Mouse (Mus musculus): ENCODE data around the gene Cgnl1. TPM values are rescaled to one million over a fixed set of nuclear protein-coding genes. Genes with fewer than 3 reads are reported as not detected.

Cgnl1 gene
- polyA plus RNA-seq, 1 experiment from 2014 or later = 48.8 TPM

- Histone ChIP-seq H3K27ac (ENCODE audit: low read depth, low read length) (no peak overlapping the region), H3K27me3 (ENCODE audit: control insufficient read depth, insufficient read depth, low read length) (no peaks in the 10 kb centered on the region), H3K4me2 (no peak overlapping the region), H3K4me1 (ENCODE audit: control insufficient read depth, insufficient read depth, low read length) (peaks cover 58% of the 10 kb centered on the region), H3K36me3 (ENCODE audit: control insufficient read depth, insufficient read depth, low read length) (peaks cover 2% of the 10 kb centered on the region; the same call in 1 of the 2 replicates), H3K4me3 (ENCODE audit: low read depth, low read length) (no peak overlapping the region), H3K9ac (ENCODE audit: low read depth, low read length) (no peak overlapping the region), H3K9me3 (replicated peaks; ENCODE audit: control insufficient read depth, low read length) (no peaks in the 10 kb centered on the region)
- WGBS (ENCODE audit: insufficient replicate concordance) = 10% methylated on average over 1 of the region's 1 CpGs
- no peak for ATAC-seq (replicated peaks; ENCODE audit: insufficient number of reproducible peaks, low FRiP score, low TSS enrichment)
These were observed 8.1 kb downstream of the Cgnl1 start for GRCm38 (mm10) chr9:71763273-71763672.

GRCm38 (mm10) chr9:71761663-71762062 lies 9.7 kb downstream of the Cgnl1 start:
- no peak overlapping the region for H3K9ac ChIP-seq (ENCODE audit: low read depth, low read length)
- H3K27ac ChIP-seq (ENCODE audit: low read depth, low read length) = no peak overlapping the region
- H3K36me3 ChIP-seq (ENCODE audit: control insufficient read depth, insufficient read depth, low read length) = peaks cover 2% of the 10 kb centered on the region; the same call in 1 of the 2 replicates
- no peaks in the 10 kb centered on the region for H3K9me3 ChIP-seq (replicated peaks; ENCODE audit: control insufficient read depth, low read length)
- no peak overlapping the region for H3K4me3 ChIP-seq (ENCODE audit: low read depth, low read length)
- whole genome bisulfite sequencing (ENCODE audit: insufficient replicate concordance) = 84% methylated on average over 4 of the region's 4 CpGs
- no peaks in the 10 kb centered on the region for H3K27me3 ChIP-seq (ENCODE audit: control insufficient read depth, insufficient read depth, low read length)
- no peak for ATAC-seq (replicated peaks; ENCODE audit: insufficient number of reproducible peaks, low FRiP score, low TSS enrichment)
- H3K4me1 ChIP-seq (ENCODE audit: control insufficient read depth, insufficient read depth, low read length) = peaks cover 63% of the 10 kb centered on the region
- H3K4me2 ChIP-seq = no peak overlapping the region

GRCm38 (mm10) chr9:71760518-71761141 lies 10.8 kb downstream of the Cgnl1 start:
- Histone ChIP-seq H3K9ac (ENCODE audit: low read depth, low read length) (peak overlapping the region; percentile 58), H3K27ac (ENCODE audit: low read depth, low read length) (peak overlapping the region; percentile 71), H3K4me2 (peak overlapping the region; percentile 56), H3K4me3 (ENCODE audit: low read depth, low read length) (no peak overlapping the region), H3K27me3 (ENCODE audit: control insufficient read depth, insufficient read depth, low read length) (no peaks in the 10 kb centered on the region), H3K9me3 (replicated peaks; ENCODE audit: control insufficient read depth, low read length) (no peaks in the 10 kb centered on the region), H3K36me3 (ENCODE audit: control insufficient read depth, insufficient read depth, low read length) (peaks cover 2% of the 10 kb centered on the region; the same call in 1 of the 2 replicates), H3K4me1 (ENCODE audit: control insufficient read depth, insufficient read depth, low read length) (peaks cover 67% of the 10 kb centered on the region)
- WGBS (ENCODE audit: insufficient replicate concordance) = 13% methylated on average over 14 of the region's 14 CpGs
- ATAC-seq (replicated peaks; ENCODE audit: insufficient number of reproducible peaks, low FRiP score, low TSS enrichment) = no peak

GRCm38 (mm10) chr9:71759893-71760292 lies 11.5 kb downstream of the Cgnl1 start:
- H3K9ac ChIP-seq (ENCODE audit: low read depth, low read length) = peak overlapping the region; percentile 58
- 13% methylated on average over 5 of the region's 5 CpGs for WGBS (ENCODE audit: insufficient replicate concordance)
- H3K4me1 ChIP-seq (ENCODE audit: control insufficient read depth, insufficient read depth, low read length) = peaks cover 67% of the 10 kb centered on the region

GRCm38 (mm10) chr9:71757386-71757785 lies 14.0 kb downstream of the Cgnl1 start:
- Histone ChIP-seq H3K4me2 (no peak overlapping the region), H3K4me1 (ENCODE audit: control insufficient read depth, insufficient read depth, low read length) (peaks cover 66% of the 10 kb centered on the region), H3K9me3 (replicated peaks; ENCODE audit: control insufficient read depth, low read length) (no peaks in the 10 kb centered on the region), H3K27me3 (ENCODE audit: control insufficient read depth, insufficient read depth, low read length) (no peaks in the 10 kb centered on the region), H3K4me3 (ENCODE audit: low read depth, low read length) (no peak overlapping the region), H3K36me3 (ENCODE audit: control insufficient read depth, insufficient read depth, low read length) (peaks cover 2% of the 10 kb centered on the region; the same call in 1 of the 2 replicates), H3K9ac (ENCODE audit: low read depth, low read length) (no peak overlapping the region), H3K27ac (ENCODE audit: low read depth, low read length) (no peak overlapping the region)
- ATAC-seq (replicated peaks; ENCODE audit: insufficient number of reproducible peaks, low FRiP score, low TSS enrichment) = no peak
- WGBS (ENCODE audit: insufficient replicate concordance) = 57% methylated on average over 8 of the region's 8 CpGs

More at GRCm38 (mm10) chr9:71759893-71760292, 11.5 kb downstream of the Cgnl1 start:
- H3K36me3 ChIP-seq (ENCODE audit: control insufficient read depth, insufficient read depth, low read length) = peaks cover 2% of the 10 kb centered on the region; the same call in 1 of the 2 replicates
- H3K9me3 ChIP-seq (replicated peaks; ENCODE audit: control insufficient read depth, low read length) = no peaks in the 10 kb centered on the region
- no peak for ATAC-seq (replicated peaks; ENCODE audit: insufficient number of reproducible peaks, low FRiP score, low TSS enrichment)
- no peaks in the 10 kb centered on the region for H3K27me3 ChIP-seq (ENCODE audit: control insufficient read depth, insufficient read depth, low read length)
- H3K27ac ChIP-seq (ENCODE audit: low read depth, low read length) = peak overlapping the region; percentile 71
- H3K4me3 ChIP-seq (ENCODE audit: low read depth, low read length) = no peak overlapping the region
- H3K4me2 ChIP-seq = peak overlapping the region; percentile 56

GRCm38 (mm10) chr9:71756916-71757315 lies 14.5 kb downstream of the Cgnl1 start:
- H3K36me3 ChIP-seq (ENCODE audit: control insufficient read depth, insufficient read depth, low read length) = no peaks in the 10 kb centered on the region
- 29% methylated on average over 4 of the region's 4 CpGs for WGBS (ENCODE audit: insufficient replicate concordance)
- no peak overlapping the region for H3K27ac ChIP-seq (ENCODE audit: low read depth, low read length)
- no peak overlapping the region for H3K4me3 ChIP-seq (ENCODE audit: low read depth, low read length)
- no peaks in the 10 kb centered on the region for H3K27me3 ChIP-seq (ENCODE audit: control insufficient read depth, insufficient read depth, low read length)
- no peaks in the 10 kb centered on the region for H3K9me3 ChIP-seq (replicated peaks; ENCODE audit: control insufficient read depth, low read length)
- H3K9ac ChIP-seq (ENCODE audit: low read depth, low read length) = no peak overlapping the region
- ATAC-seq (replicated peaks; ENCODE audit: insufficient number of reproducible peaks, low FRiP score, low TSS enrichment) = no peak
- H3K4me1 ChIP-seq (ENCODE audit: control insufficient read depth, insufficient read depth, low read length) = peaks cover 66% of the 10 kb centered on the region
- no peak overlapping the region for H3K4me2 ChIP-seq

- 45% methylated on average over 4 of the region's 4 CpGs for WGBS (ENCODE audit: insufficient replicate concordance)
- Histone ChIP-seq H3K4me1 (ENCODE audit: control insufficient read depth, insufficient read depth, low read length) (peaks cover 59% of the 10 kb centered on the region), H3K4me3 (ENCODE audit: low read depth, low read length) (no peak overlapping the region)
These were observed 17.4 kb downstream of the Cgnl1 start for GRCm38 (mm10) chr9:71753981-71754380.

GRCm38 (mm10) chr9:71753529-71753928 lies 17.9 kb downstream of the Cgnl1 start:
- 65% methylated on average over 4 of the region's 4 CpGs for WGBS (ENCODE audit: insufficient replicate concordance)
- Histone ChIP-seq H3K36me3 (ENCODE audit: control insufficient read depth, insufficient read depth, low read length) (no peaks in the 10 kb centered on the region), H3K9me3 (replicated peaks; ENCODE audit: control insufficient read depth, low read length) (no peaks in the 10 kb centered on the region), H3K27ac (ENCODE audit: low read depth, low read length) (no peak overlapping the region), H3K4me2 (no peak overlapping the region), H3K9ac (ENCODE audit: low read depth, low read length) (no peak overlapping the region), H3K4me1 (ENCODE audit: control insufficient read depth, insufficient read depth, low read length) (peaks cover 55% of the 10 kb centered on the region), H3K27me3 (ENCODE audit: control insufficient read depth, insufficient read depth, low read length) (no peaks in the 10 kb centered on the region), H3K4me3 (ENCODE audit: low read depth, low read length) (no peak overlapping the region)
- ATAC-seq (replicated peaks; ENCODE audit: insufficient number of reproducible peaks, low FRiP score, low TSS enrichment) = no peak

More at GRCm38 (mm10) chr9:71753981-71754380, 17.4 kb downstream of the Cgnl1 start:
- Histone ChIP-seq H3K36me3 (ENCODE audit: control insufficient read depth, insufficient read depth, low read length) (no peaks in the 10 kb centered on the region), H3K4me2 (no peak overlapping the region), H3K9me3 (replicated peaks; ENCODE audit: control insufficient read depth, low read length) (no peaks in the 10 kb centered on the region), H3K9ac (ENCODE audit: low read depth, low read length) (no peak overlapping the region), H3K27me3 (ENCODE audit: control insufficient read depth, insufficient read depth, low read length) (no peaks in the 10 kb centered on the region), H3K27ac (ENCODE audit: low read depth, low read length) (no peak overlapping the region)
- ATAC-seq (replicated peaks; ENCODE audit: insufficient number of reproducible peaks, low FRiP score, low TSS enrichment) = no peak

- no peak overlapping the region for H3K4me2 ChIP-seq
- H3K9ac ChIP-seq (ENCODE audit: low read depth, low read length) = 0 out of 2 replicates have a peak overlapping the region, but pooled peaks have one; percentile 31
- no peak for ATAC-seq (replicated peaks; ENCODE audit: insufficient number of reproducible peaks, low FRiP score, low TSS enrichment)
- peaks cover 51% of the 10 kb centered on the region for H3K4me1 ChIP-seq (ENCODE audit: control insufficient read depth, insufficient read depth, low read length)
- H3K9me3 ChIP-seq (replicated peaks; ENCODE audit: control insufficient read depth, low read length) = no peaks in the 10 kb centered on the region
- no peak overlapping the region for H3K4me3 ChIP-seq (ENCODE audit: low read depth, low read length)
- peak overlapping the region; percentile 50; the same call in 1 of the 2 replicates for H3K27ac ChIP-seq (ENCODE audit: low read depth, low read length)
- no peaks in the 10 kb centered on the region for H3K36me3 ChIP-seq (ENCODE audit: control insufficient read depth, insufficient read depth, low read length)
- H3K27me3 ChIP-seq (ENCODE audit: control insufficient read depth, insufficient read depth, low read length) = no peaks in the 10 kb centered on the region
- 41% methylated on average over 2 of the region's 2 CpGs for WGBS (ENCODE audit: insufficient replicate concordance)
These were observed 18.3 kb downstream of the Cgnl1 start for GRCm38 (mm10) chr9:71753117-71753516.
